8 mouse cellular contexts compared by ENCODE assay signal in the genomic region with DNA sequence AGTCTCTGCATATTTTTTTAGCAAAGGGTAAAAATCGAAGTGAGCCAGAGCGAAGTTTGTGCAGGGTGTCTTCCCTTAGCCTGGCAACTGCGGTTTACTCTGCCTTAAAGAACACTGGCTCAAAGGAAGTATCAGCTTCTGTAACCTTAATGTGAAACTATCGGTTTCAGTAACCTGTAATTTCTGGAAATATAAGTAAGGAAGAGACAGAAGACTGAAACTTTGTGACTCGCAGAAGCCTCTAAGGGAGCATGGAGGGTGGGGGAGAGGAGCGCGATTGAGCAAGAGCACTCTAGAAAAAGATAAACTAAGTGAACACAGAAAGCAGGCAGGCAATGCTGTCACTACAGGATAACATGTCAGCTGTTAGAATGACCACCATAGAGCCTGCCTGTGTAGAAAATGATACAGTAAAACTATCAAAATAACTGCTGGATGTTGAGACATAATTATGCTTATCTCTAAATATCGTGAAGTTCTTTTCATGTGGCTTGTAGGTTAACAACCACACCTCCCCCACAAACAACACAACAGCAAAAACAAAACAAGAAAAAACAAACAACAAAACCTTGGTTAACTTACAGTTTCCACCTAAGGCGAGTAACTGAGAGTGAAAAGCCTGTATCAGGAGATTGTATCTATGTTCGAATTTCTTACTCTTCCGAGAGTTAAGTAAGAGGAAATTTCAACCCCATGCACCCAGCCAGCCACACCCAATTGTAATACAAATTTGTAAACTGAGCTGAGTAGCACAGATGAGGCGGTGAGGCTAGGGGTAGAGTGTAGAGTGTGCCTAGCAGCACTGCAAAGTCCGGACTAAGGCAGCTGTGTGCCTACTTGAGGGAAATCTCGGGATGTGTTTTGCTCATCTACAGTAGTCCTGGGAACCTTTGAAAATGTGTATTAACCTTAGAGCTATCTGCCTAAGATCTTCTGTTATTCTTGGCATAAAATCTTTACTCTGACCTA. TPM values are rescaled to one million over a fixed set of nuclear protein-coding genes. Genes with fewer than 3 reads are reported as not detected.
A peak's percentile ranks its signal among the peaks of the same experiment; 100 is the strongest.
DNase-seq lines count a peak whose midpoint lies in the region; ATAC-seq and TF ChIP-seq lines count a peak whose summit lies in the region.

No protein-coding gene starts in this region.

- no peak for TF ChIP-seq POLR2A in lung, adult 2 months (IDR thresholded peaks at IDR 0.05; ENCODE audit: borderline replicate concordance, extremely low read depth, low read depth, low read length)

- peak overlapping the region; percentile 82 for H3K27ac ChIP-seq in hindbrain, embryonic 12.5 days

- peak; percentile 30 for DNase-seq in thymus, postnatal 0 days (ENCODE audit: low spot score)
- no peak for DNase-seq in thymus, postnatal 36 days
- DNase-seq in embryo, embryonic 11.5 days (ENCODE audit: low read depth, low spot score) = peak; percentile 3
- no peak for DNase-seq in lung, adult 2 months
- peak; percentile 16 for DNase-seq in skeletal muscle tissue, adult 2 months (ENCODE audit: low read depth, low spot score)
- DNase-seq in layer of hippocampus, adult 11-12 months (ENCODE audit: low spot score) = no peak
- no peak for DNase-seq in layer of hippocampus, adult 8-10 months (ENCODE audit: low spot score in 2 of 2)

- peak overlapping the region; percentile 75 for H3K4me2 ChIP-seq in hindbrain, embryonic 12.5 days (replicated peaks)

- no peak for TF ChIP-seq CTCF in lung, adult 2 months (IDR thresholded peaks at IDR 0.05; ENCODE audit: insufficient read depth, low read length)

- peak overlapping the region; percentile 69 for H3K9ac ChIP-seq in hindbrain, embryonic 12.5 days

- no peaks in the 10 kb centered on the region for H3K36me3 ChIP-seq in hindbrain, embryonic 12.5 days

- peak; percentile 66 for ATAC-seq in hindbrain, embryonic 12.5 days (ENCODE audit: low FRiP score)

- peak overlapping the region; percentile 54 for H3K4me3 ChIP-seq in hindbrain, embryonic 12.5 days
- H3K4me3 ChIP-seq in lung, adult 2 months (replicated peaks; ENCODE audit: extremely low read depth, low read depth, low read length) = peak overlapping the region; percentile 84

- 23% methylated on average over 14 of the region's 14 CpGs for WGBS in hindbrain, embryonic 12.5 days
- WGBS in lung, adult 2 months = 1% methylated on average over 14 of the region's 14 CpGs

- H3K27me3 ChIP-seq in hindbrain, embryonic 12.5 days = no peaks in the 10 kb centered on the region

- H3K9me3 ChIP-seq in hindbrain, embryonic 12.5 days (replicated peaks) = no peaks in the 10 kb centered on the region

- H3K4me1 ChIP-seq in hindbrain, embryonic 12.5 days = peaks cover 6% of the 10 kb centered on the region
- peaks cover 6% of the 10 kb centered on the region; the same call in 1 of the 2 replicates for H3K4me1 ChIP-seq in lung, adult 2 months (ENCODE audit: control insufficient read depth, insufficient read depth, low read length)

RNA-seq across cellular contexts. Expression of a gene that starts 0.9 kb away (rescaled TPM):
- 10.9 and 13.0 TPM in 2 replicates for polyA plus RNA-seq in thymus, postnatal 0 days (2015; fragmentation: Nextera tagmentation; extraction: Ambion mirVana)
- 15.9 and 16.0 TPM in 2 replicates for polyA plus RNA-seq in hindbrain, embryonic 12.5 days (2016; fragmentation: Nextera tagmentation; extraction: Ambion mirVana)
- polyA plus RNA-seq in lung, adult 2 months (2012; rRNA removed) = 5.2 and 11.0 TPM in 2 replicates
- total RNA-seq in layer of hippocampus, adult 8-10 months (2022) = 1 to 10 TPM; 5.8 to 9.3 (median 7.3) TPM

RNA-seq across cellular contexts. Expression of a gene that starts 36.8 kb away (rescaled TPM):
- 12.9 and 13.5 TPM in 2 replicates for polyA plus RNA-seq in thymus, postnatal 0 days (2015; fragmentation: Nextera tagmentation; extraction: Ambion mirVana)
- polyA plus RNA-seq in hindbrain, embryonic 12.5 days (2016; fragmentation: Nextera tagmentation; extraction: Ambion mirVana) = 11.3 and 12.9 TPM in 2 replicates
- 10.8 and 15.8 TPM in 2 replicates for polyA plus RNA-seq in lung, adult 2 months (2012; rRNA removed)
- 1 to 10 TPM; 6.8 to 8.9 (median 7.8) TPM for total RNA-seq in layer of hippocampus, adult 8-10 months (2022)

RNA-seq across cellular contexts. Expression of a gene that starts 37.3 kb away (rescaled TPM):
- 73.8 and 89.4 TPM in 2 replicates for polyA plus RNA-seq in thymus, postnatal 0 days (2015; fragmentation: Nextera tagmentation; extraction: Ambion mirVana)
- polyA plus RNA-seq in hindbrain, embryonic 12.5 days (2016; fragmentation: Nextera tagmentation; extraction: Ambion mirVana) = 43.0 and 44.2 TPM in 2 replicates
- polyA plus RNA-seq in lung, adult 2 months (2012; rRNA removed) = 58.6 and 128 TPM in 2 replicates
- total RNA-seq in layer of hippocampus, adult 8-10 months (2022) = 10 to 100 TPM; 44.1 to 52.0 (median 45.9) TPM

RNA-seq across cellular contexts. Expression of a gene that starts 59.8 kb away (rescaled TPM):
- polyA plus RNA-seq in thymus, postnatal 0 days (2015; fragmentation: Nextera tagmentation; extraction: Ambion mirVana) = 1.3 and 1.6 TPM in 2 replicates
- 0.32 and 0.35 TPM in 2 replicates for polyA plus RNA-seq in hindbrain, embryonic 12.5 days (2016; fragmentation: Nextera tagmentation; extraction: Ambion mirVana)
- not detected in 2 replicates for polyA plus RNA-seq in lung, adult 2 months (2012; rRNA removed)
- total RNA-seq in layer of hippocampus, adult 8-10 months (2022) = under 1 TPM in 3 of 4 experiments, not detected in 1; 0.36 to 0.71 (median 0.57) TPM

Comparison
In these comparisons a context has a peak if more than half of its experiments do, and no peak if none do; other contexts are left out.
1. DNase-seq: peak in thymus, postnatal 0 days (single experiment), embryo, embryonic 11.5 days (single experiment) and skeletal muscle tissue, adult 2 months (single experiment); none in thymus, postnatal 36 days (0 of 2), lung, adult 2 months (single experiment), layer of hippocampus, adult 11-12 months (single experiment) and layer of hippocampus, adult 8-10 months (0 of 2).